Mouse (Mus musculus) adrenal gland, adult 2 months (tissue): ENCODE measurements around the gene Micu1. TPM values are rescaled to one million over a fixed set of nuclear protein-coding genes. Genes with fewer than 3 reads are reported as not detected.
"Not testable (repeated sequence)": the region's sequence is repeated elsewhere in the genome, so short reads cannot be mapped to it uniquely, and the experiment has no call there.

Experiments
- DNase-seq: peaks from one replicate; pipeline ENCODE4 v3.0.0; 2021
- polyA plus RNA-seq: library from polyadenylated mRNA; depleted of rRNA; stranded (reverse); fragments of >200 nt; gene quantifications from 2 replicates; pipeline ENCODE4 v1.2.3, GENCODE M21; 2012
- total RNA-seq, 2 experiments: library from RNA; stranded (reverse); gene quantifications; 2 replicates each; pipeline ENCODE4 v1.2.3; 2021

Micu1 gene
- total and polyA plus RNA-seq, 3 experiments = 46.5 to 74.9 (median 65.8) TPM

GRCm38 (mm10) chr10:59857157-59857556 is 154.9 kb downstream of the Micu1 start:
- no peak for DNase-seq

DNA sequence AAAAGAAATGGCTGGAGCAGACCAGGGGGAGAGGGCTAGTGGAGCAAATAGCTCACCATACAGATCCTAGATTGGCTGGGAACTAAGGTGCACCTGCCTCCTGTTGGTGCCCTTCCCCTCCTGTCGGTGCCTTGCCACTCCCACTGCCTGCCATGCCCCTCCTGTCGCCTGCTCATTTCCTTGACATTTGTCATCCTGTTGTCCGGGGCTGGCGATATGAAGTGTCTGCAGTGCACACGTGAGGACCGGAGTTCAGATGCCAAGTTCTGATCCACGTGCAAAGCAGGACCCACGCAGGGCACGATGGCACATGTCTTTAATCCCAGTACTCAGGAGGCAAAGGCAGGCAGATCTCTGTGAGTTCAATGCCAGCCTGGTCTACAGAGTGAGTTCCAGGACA is 158.4 kb downstream of the Micu1 start:
- peak; percentile 61 for DNase-seq

DNA sequence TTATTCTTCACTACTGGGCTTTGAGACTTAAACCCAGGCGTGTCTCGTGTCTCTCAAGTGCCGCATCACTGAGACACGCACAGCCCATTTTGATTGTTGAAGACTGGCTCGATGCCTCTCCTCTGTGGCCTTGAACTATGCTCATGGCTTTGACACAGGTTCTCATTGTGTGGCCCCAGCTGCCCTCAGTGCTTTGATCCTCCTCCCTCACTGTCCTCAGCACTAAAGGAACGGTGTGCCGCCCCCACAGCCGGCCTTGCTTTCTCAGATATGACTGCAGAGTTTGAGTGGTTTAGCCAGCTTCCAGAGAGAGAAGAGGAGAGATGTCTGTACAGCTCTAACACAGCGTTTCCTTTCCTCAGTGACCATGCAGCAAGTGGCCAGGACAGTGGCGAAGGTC is 158.9 kb downstream of the Micu1 start:
- peak; percentile 56 for DNase-seq

DNA sequence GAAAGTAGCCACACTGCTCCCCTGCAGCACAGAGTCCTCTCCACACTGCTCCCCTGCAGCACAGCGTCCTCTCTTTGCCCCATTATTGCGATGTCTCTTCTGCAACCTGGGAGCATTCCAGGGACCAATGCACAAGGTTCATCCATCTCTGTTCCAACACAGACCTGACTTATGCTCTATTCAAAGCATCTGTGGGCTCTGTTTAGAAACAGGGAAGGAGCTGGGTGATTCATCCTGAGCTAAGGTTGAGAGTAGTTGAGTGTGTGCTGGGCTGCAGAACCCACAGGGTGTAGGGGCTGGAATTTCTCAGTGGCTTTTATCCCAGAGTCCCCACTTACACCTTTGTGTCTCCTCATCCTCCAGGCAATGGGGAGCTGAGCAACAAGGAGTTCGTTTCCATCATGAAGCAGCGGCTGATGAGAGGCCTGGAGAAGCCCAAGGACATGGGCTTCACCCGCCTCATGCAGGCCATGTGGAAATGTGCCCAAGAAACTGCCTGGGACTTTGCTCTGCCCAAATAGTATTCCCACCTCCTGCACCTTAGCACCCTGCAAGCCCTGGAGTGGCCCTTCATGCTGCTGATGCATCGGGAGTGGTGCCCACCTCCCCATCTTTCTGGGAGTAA is 160.7 kb downstream of the Micu1 start:
- DNase-seq = peak; percentile 57

GRCm38 (mm10) chr10:59863620-59864019 is 161.3 kb downstream of the Micu1 start:
- DNase-seq = no peak

DNA sequence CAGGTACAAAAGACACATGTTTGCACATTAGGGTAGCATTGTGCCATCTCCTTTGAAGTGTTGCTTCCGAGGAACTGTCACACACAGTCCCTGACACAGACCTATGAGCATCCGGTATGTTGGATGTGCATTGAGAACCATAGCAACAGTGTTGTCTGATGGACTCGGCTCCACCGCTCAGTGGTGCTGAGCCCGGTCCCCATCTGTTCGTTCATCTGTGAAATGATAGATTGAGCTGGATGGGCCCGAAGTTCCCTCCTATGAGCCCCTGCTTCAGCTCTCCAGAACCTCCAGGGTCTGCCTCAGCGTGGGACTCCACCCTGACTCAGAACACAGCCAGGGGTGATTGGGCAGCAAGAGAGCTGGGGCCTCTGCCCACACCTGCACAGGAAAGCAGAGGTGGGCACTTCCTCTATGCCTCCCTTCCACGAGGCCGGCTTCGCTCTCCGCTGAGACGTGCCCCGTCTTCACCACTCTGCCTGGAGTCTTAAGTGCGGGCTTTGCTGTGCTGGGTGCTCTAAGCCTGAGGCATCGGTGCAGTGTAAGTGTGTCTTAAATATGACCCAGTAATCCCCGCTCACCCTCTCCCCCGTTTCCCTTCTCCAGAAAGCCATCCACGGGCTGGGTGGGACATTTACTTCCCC is 162.1 kb downstream of the Micu1 start:
- no peak for DNase-seq

GRCm38 (mm10) chr10:59864884-59865726 is 162.8 kb downstream of the Micu1 start:
- peak; percentile 86 for DNase-seq

DNA sequence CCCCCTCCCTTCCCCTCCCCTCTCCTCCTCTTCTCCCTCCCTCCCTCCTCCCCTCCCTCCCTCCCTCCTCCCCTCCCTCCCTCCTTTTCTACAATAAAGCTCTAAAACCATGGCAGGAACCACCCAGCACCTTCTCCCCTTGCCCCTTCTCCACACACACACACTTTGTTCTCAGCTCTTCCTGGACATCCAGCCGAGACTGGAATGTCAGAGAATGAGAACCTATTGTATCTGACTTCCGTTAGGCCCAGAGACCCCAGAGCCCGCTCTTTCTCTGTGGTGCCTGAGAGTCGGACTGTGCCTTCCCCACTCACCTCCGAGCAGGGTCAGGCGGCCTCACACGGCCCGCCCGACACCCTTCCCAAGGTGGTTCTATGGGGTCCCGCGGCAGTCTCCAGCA is 166.0 kb downstream of the Micu1 start:
- no peak for DNase-seq

DNA sequence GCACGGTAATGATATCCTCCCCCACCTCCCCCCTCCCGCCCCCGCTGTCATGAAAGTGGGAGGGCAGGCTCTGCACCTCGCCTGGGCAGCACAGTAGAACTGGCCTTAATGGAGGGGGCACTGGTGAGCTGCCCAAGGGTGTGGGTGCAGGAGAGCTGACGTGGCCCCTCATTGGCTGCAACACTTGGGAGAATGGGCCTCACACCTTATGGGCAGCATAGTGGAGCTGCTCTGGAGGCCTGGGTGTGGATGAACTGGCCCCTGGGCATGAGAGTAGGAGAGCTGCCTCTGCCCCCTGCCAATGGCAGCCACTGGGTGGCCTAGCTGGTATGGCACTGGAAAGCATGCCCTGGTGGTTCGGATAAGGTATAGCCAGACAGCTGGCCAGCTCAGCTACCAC is 167.8 kb downstream of the Micu1 start:
- DNase-seq = no peak

DNA sequence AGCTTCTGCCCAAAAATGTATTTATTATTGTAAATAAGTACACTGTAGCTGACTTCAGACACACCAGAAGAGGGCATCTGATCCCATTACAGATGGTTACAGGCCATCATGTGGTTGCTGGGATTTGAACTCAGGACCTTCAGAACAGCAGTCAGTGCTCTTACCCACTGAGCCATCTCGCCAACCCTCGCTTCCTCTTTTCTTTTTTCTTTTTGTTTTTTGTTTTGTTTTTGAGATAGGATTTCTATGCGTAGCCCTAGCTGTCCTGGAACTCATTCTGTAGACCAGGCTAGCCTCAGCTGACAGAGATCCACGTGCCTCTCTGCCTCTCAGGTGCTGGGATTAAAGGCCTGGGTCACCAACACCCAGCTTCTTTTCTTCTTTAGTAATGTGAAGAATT is 170.4 kb downstream of the Micu1 start:
- DNase-seq = not testable (repeated sequence)

- DNase-seq = no peak
These were observed 170.9 kb downstream of the Micu1 start for GRCm38 (mm10) chr10:59873206-59873605.

- no peak for DNase-seq
These were observed 171.3 kb downstream of the Micu1 start for GRCm38 (mm10) chr10:59873613-59874012.

GRCm38 (mm10) chr10:59875396-59875795 is 173.1 kb downstream of the Micu1 start:
- DNase-seq = no peak

- DNase-seq = not testable (repeated sequence)
These were observed 174.4 kb downstream of the Micu1 start for GRCm38 (mm10) chr10:59876698-59877097.

- no peak for DNase-seq
These were observed 175.3 kb downstream of the Micu1 start for GRCm38 (mm10) chr10:59877421-59878117.

- DNase-seq = no peak
These were observed 176.5 kb downstream of the Micu1 start for GRCm38 (mm10) chr10:59878823-59879222.

- peak; percentile 97 for DNase-seq
These were observed 177.2 kb downstream of the Micu1 start, which contains the start of gene Dnajb12 for GRCm38 (mm10) chr10:59879255-59880028. Gene Dnajb12, plus strand, starts transcription at chr10:59879556.

DNA sequence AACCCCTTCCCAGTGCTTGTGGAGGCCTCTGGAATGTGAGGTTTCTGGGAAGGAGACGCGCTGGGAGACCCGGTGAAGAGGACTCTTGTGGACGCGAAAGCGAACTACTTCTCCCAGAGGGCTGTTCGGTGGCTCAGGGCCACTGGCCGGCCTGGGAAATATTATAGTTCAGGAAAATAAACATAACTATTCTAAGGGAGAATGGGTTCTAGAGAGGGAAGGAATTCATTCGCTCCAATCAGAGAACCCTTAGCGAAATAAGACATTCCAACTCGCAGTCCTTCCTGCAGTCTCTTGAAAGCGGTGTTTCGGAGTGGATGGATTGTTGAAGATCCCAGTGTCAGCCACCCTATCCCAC is 177.7 kb downstream of the Micu1 start:
- DNase-seq = no peak

DNA sequence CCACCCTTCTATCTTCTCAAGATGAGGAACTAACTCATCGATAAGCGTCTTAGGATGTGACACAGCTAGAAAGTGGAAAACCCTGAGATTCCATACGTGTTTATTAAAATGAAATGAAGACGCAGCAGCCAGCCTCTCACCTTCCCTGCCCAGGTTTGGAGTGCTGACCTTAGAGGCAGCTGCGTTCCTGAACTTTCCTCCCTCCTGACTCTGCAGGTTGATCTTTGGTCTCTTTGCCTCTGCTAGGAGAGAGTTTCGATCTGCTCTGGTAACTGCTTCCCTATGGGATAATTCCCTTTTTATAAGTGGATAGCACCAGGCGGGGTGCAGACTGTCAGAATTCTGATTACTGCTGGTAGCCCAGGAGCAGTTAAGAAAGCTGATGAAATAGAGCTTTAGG is 178.6 kb downstream of the Micu1 start:
- DNase-seq = no peak

DNA sequence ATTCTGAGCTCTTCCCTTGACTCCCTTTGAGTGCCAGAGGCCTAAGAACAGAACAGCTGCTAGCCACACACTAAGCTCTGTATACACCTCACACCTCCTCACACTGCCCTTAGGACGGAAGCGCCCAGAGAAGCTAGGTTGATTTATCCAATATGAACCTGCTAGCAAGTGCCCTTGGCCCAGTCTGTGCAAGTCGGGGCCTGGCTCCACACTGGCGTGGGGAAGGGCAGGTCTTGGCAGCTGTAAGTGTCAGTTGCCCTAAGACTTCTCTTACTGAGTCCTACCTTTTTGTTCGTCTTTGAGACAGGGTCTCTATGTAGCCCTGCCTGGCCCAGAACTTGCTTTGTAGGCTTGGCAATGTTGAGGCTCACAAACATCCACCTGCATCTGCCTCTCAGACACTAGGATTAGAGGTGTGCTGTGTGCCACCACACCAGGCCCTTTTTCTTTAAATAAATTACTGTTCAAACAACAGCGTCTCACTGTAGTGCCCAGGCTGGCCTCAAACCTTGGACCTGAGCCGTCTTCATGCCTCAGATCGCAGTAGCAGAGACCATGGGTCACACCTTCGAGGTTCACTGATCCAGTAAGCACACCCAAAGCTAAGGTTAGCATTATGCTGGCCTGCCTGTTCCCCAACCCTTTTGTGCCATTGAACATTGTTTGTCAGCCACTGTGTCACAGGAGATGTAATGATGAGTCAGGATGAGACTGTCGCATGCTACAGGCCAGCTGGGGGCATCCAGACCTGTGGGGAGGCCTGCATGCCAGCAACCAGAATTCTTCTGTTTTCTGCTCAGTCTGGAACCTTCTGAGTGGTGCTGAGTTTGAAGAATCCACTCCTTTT is 182.3 kb downstream of the Micu1 start:
- peak; percentile 71 for DNase-seq
